Mouse (Mus musculus) skeletal muscle tissue, adult 2 months (tissue): ENCODE data around the gene Tnp2.
A peak's percentile ranks its signal among the peaks of the same experiment; 100 is the strongest.
"Not testable (repeated sequence)": the region's sequence is repeated elsewhere in the genome, so short reads cannot be mapped to it uniquely, and the experiment has no call there.

ENCODE experiments used
- DNase-seq: peaks from one replicate; pipeline ENCODE4 v3.0.0-alpha.2; 2012; ENCODE audit warnings: low read depth, low spot score

The Tnp2 gene

DNA sequence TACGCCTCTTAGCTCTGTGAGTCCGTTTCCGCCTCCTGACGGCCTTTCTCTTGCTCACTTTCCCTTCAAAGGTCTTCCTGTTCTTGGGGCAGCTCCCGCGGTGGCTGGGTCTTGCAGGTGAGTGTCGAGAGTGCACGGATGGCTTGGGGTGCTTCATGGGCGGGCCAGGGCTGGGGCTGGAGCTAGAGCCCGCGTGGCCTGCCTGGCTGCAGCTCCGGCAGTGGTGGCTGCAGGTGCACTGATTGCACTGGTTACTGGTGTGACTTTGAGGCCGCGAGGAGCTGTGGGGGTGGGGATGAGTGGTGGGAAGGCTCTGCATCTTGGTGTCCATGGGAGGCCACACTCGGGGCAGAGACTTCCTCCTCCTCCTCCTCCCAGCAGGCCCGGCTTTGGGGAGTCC lies at the start of gene Tnp2:
TSS of gene Tnp2 (minus strand) at position 390 of the 400 bp plus-strand sequence.
- DNase-seq = no peak

DNA sequence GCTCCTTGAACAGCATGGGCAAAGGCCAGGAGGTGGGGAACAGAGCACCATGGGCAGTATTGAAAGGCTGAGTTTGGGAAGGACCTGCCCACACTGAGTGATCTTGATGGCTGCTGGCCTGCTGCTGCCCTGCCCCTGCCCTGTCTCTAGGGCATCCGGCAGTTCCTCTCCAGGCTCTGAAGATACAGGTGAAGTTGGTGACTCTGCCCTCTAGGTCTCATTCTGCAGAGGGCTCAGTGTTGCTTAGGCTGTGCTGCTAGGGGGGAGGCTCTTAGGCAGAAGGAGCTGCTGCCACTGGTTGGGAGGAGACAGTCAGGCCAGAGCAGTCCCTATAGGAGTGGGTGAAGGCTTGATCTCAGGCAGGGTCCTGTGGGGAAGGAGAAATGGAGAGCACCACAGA lies 49.4 kb upstream of the Tnp2 start:
- no peak for DNase-seq

DNA sequence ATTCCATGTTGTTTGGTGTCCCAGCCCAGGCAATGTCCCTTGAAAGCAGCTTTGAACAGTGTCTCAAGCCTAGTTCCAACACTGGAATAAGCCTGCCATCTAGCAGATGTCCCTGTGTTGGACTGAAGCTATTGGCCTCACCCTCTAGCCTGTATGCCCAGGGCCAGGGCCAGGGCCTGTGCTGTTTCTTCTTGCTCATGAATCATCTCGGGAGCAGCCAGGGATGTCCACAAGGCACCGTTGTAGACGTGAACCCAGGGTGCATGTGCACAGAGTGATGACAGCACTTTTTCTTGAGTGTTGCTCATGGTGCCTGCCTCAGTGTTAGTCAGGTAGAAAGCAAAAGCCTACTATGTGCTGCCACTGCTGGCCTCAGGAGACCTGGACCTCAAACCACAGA lies 48.8 kb upstream of the Tnp2 start:
- DNase-seq = no peak

- no peak for DNase-seq
These were observed 47.9 kb upstream of the Tnp2 start for GRCm38 (mm10) chr16:10836388-10836787.

DNA sequence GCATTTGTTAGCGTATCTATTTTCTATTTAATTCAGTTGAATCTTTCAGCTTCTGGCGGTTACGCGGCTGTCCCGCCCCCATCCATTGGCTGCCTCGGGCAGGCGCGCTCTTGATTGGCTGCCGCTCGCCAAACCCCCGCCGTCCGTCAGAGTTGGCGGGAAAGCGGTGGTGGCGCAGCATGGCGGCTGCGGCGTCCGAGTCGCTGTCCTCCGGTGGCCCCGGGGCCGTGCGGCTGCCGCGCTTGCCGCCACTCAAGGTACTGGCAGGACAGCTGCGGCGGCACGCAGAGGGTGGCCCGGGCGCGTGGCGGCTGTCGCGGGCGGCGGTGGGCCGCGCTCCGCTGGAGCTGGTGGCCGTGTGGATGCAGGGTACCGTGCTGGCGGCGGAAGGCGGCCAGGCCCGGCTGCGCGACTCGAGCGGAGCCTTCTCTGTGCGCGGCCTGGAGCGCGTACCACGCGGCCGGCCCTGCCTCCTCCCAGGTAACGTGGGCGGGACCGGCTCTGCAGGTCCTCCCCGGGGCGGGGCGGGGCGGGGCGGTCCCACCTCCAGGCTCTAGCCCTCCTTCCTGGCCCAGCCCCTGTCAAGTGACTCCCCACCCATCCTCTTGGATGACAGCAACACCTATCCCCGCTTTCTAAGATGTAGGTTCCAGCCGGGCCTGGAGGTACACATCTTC lies 46.6 kb upstream of the Tnp2 start, which contains the start of gene Rmi2:
TSS of gene Rmi2 (plus strand) at position 149 of the 677 bp plus-strand sequence.
- peak; percentile 69 for DNase-seq

DNA sequence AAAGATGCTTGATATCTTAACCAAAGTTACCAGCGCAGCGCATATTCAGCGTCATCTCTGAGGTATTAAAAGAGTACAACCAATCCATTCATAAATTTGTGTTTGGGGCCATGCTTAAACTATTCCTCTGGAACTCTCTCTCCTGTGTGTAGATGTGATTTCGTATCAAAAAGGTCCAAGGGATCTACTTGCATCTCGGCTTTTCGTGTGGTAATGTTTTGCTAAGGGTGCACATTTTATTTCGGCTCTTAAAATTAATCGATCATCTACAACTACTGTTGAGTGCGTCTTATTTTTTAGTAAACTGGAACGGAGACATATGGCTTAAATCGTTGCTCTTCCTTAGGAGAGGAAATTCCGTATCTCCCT lies 46.1 kb upstream of the Tnp2 start:
- DNase-seq = no peak

GRCm38 (mm10) chr16:10828461-10828805 lies 40.0 kb upstream of the Tnp2 start:
- DNase-seq = no peak

GRCm38 (mm10) chr16:10827766-10828460 lies 39.5 kb upstream of the Tnp2 start:
- no peak for DNase-seq

DNA sequence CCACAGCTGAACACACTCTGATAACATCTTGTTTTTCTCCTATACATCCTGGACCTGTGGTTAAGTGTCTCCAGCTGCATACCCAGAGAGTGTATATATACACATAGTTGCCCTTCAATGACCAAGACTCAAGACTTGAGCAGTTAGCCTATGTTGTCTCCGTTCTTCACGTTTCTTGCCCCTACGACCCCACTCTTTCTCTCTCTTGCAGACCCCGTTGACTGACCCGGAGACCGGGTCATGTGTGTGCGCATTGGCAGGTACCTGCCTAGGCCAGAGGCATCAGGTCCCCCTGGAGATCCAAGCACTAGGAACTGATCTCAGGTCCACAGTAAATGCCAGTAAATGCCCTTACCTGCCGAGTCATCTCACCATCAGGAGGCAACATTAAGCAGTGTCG lies 38.8 kb upstream of the Tnp2 start:
- no peak for DNase-seq

- no peak for DNase-seq
These were observed 37.4 kb upstream of the Tnp2 start for GRCm38 (mm10) chr16:10825840-10826239.

DNA sequence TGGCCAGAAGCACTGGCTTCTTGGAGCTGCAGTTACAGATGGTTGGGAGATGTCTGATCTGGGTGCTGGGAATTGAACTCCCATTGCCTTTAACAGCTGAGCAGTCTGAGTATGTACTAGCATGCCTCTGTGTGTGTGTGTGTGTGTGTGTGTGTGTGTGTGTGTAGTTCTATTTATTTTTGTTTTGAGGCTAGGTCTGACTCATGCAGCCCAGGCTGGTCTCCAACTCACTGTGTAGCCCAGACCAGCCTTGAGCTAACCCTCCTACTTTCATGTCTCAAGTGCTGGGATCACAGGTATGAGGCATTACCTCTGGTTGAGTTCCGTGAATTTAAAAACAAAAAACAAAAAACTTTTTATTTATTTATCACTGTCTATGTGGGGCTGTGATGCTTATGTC lies 36.1 kb upstream of the Tnp2 start:
- no peak for DNase-seq

DNA sequence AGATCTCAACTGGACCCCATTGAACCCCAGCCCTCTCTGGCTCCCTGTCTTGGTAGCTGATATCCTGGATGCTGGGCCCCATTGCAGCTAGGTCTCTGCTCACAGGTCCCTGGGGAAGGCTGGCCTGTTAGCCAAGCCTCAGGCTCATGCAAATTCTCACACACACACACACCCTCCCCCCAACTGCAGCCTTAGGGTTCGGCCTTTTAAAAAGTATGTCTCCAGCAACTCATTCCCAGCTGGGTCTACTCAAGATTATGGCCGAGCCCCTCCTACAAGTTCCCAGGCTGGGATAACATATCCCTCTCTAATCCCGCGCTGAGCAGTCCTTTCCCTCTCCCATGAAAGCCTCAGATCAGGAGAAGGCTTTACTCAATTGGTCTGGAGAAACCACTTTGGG lies 32.9 kb upstream of the Tnp2 start:
- DNase-seq = no peak

DNA sequence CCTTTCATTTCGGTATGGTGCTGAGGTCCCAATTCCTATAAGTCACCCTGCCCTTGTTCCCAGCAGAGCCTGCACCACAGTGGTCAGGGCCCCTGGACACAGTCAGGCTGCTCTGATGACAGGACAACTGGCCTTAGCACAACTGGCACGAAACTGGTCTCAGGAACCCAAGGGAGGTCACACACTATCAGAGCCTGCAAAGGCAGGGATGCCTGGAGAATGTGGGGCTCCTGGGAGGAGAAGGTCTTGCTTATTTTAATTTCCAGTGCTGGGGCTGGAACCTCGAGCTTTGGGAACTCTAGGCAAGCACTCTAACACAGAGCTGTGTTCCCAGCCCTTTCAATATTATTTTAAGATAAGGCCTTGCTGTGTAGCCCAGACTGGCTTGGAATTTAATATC lies 31.5 kb upstream of the Tnp2 start:
- DNase-seq = no peak

DNA sequence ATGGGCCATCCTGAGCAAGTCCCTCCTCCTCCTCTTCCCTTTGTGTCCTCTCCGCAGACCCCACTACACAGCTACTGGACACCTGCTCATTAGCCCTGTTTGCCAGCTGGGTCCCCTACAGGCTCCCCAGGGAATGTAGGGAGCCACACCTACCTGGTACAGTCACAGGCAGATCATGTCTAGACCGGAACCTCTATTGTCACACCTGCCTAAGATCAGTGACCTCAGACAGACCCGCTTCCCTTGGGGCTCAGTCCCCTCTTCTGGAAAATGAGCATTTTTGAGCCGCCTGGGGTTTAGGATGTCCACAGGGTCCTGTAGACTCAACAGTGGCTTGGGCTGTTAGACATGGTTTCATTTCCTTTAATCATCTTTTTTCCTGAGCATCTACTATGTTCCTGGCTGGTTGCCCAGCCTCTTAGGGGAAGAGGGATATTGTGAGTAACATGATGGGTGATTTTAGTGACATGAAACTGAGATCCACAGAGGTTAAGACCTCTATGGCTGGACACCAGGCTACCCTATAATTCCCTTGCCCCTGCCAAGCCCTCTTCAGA lies 30.2 kb upstream of the Tnp2 start:
- DNase-seq = no peak

DNA sequence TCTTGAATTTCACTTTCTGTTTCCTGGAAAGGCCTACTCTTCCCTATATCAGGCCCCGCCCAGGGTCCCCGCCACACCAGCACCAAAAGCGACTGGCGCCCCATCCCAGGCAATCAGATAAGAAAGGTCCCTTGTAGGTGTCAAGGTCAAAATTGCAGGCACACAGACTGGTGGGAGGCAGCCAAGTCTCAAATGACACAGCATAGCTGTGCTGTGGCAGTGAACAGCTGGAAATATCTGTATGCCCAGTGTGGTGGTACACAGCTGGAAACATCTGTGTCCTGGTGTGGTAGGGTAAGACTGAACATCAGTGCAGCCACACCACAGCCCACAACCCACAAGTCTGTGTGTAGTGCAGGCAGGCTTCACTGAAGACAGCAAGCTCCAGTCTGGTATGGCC lies 26.4 kb upstream of the Tnp2 start:
- no peak for DNase-seq

GRCm38 (mm10) chr16:10813726-10814125 lies 25.3 kb upstream of the Tnp2 start:
- no peak for DNase-seq

GRCm38 (mm10) chr16:10812865-10813371 lies 24.5 kb upstream of the Tnp2 start, which contains the start of gene Gm11172:
Gene Gm11172, plus strand, starts transcription at chr16:10812915.
- no peak for DNase-seq

- DNase-seq = no peak
These were observed 21.9 kb upstream of the Tnp2 start for GRCm38 (mm10) chr16:10810376-10810775.

- DNase-seq = no peak
These were observed 17.5 kb upstream of the Tnp2 start, which contains the start of gene Prm1 for GRCm38 (mm10) chr16:10805789-10806527. Gene Prm1, minus strand, starts transcription at chr16:10805839.

DNA sequence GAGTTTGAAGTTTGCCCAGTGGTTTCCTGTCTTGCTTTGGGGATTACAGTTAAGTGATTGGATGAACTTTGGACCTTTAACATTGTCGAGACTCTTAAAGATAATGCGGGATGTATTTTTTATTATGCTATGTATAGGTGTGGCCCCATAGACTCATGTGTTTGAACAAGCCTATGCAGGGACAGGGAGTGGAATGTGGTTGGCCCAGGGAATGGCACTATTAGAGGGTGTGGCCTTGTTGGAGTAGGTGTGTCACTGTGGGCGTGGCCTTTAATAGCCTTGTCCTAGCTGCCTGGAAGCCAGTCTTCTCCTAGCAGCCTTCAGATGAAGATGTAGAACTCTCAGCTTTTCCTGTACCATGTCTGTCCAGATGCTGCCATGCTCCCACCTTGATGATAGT lies 14.0 kb upstream of the Tnp2 start:
- not testable (repeated sequence) for DNase-seq

GRCm38 (mm10) chr16:10796034-10796433 lies 7.6 kb upstream of the Tnp2 start, which contains the start of gene Prm2:
Gene Prm2, minus strand, starts transcription at chr16:10796134.
- no peak for DNase-seq

DNA sequence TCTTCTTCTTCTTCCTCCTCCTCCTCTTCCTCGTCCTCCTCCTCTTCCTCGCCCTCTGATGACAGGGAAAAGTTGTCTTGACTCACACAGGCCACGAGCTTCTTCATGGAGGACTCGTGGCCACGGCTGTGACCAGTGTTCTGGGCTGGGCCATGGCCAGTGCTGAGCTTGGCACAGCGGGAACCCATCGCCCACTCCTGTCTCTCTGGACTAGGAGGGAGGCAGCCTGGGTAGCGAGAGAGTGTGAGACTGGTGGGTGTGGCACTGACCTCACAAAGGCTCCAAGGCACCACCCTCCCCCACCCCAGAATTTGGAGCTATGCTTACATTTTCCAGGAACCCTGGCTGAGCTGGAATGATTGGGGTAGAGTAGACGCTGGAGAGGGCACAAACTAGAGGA lies 2.2 kb upstream of the Tnp2 start, which contains the start of gene Prm3:
TSS of gene Prm3 (minus strand) at position 213 of the 400 bp plus-strand sequence.
- DNase-seq = no peak
